Mouse (Mus musculus): ENCODE data around the gene Vps39.

Gene Vps39

GRCm38 (mm10) chr2:120352682-120353646, at the start of gene Vps39:
Vps39 (minus strand) TSS chr2:120353137.
- in situ Hi-C loops (cut with MboI, MseI), result no loop called here

GRCm38 (mm10) chr2:120397951-120398350, 45.0 kb upstream of the Vps39 start:
- in situ Hi-C loops (cut with MboI, MseI), result no loop called here

GRCm38 (mm10) chr2:120392406-120392805, 39.5 kb upstream of the Vps39 start:
- in situ Hi-C loops (cut with MboI, MseI), result no loop called here

- in situ Hi-C loops (cut with MboI, MseI), result no loop called here
Observed at GRCm38 (mm10) chr2:120390934-120391333, 38.0 kb upstream of the Vps39 start.

- in situ Hi-C loops (cut with MboI, MseI), result no loop called here
Observed at GRCm38 (mm10) chr2:120389376-120389775, 36.4 kb upstream of the Vps39 start.

- in situ Hi-C loops (cut with MboI, MseI), result no loop called here
Observed at GRCm38 (mm10) chr2:120387291-120387690, 34.4 kb upstream of the Vps39 start.

- in situ Hi-C loops (cut with MboI, MseI), result no loop called here
Observed at GRCm38 (mm10) chr2:120386264-120386663, 33.3 kb upstream of the Vps39 start.

- in situ Hi-C loops (cut with MboI, MseI), result no loop called here
Observed at GRCm38 (mm10) chr2:120373858-120374257, 20.9 kb upstream of the Vps39 start.

- in situ Hi-C loops (cut with MboI, MseI), result no loop called here
Observed at GRCm38 (mm10) chr2:120367416-120368207, 14.7 kb upstream of the Vps39 start.

GRCm38 (mm10) chr2:120366501-120366900, 13.6 kb upstream of the Vps39 start:
- in situ Hi-C loops (cut with MboI, MseI), result no loop called here

GRCm38 (mm10) chr2:120360425-120360824, 7.5 kb upstream of the Vps39 start:
- in situ Hi-C loops (cut with MboI, MseI), result no loop called here

GRCm38 (mm10) chr2:120351321-120351720, 1.6 kb downstream of the Vps39 start:
- in situ Hi-C loops (cut with MboI, MseI), result no loop called here

- in situ Hi-C loops (cut with MboI, MseI), result no loop called here
Observed at GRCm38 (mm10) chr2:120348120-120348519, 4.8 kb downstream of the Vps39 start.

- in situ Hi-C loops (cut with MboI, MseI), result no loop called here
Observed at GRCm38 (mm10) chr2:120341741-120342140, 11.2 kb downstream of the Vps39 start.

- in situ Hi-C loops (cut with MboI, MseI), result no loop called here
Observed at GRCm38 (mm10) chr2:120337886-120338285, 15.1 kb downstream of the Vps39 start.

GRCm38 (mm10) chr2:120331575-120331974, 21.4 kb downstream of the Vps39 start:
- in situ Hi-C loops (cut with MboI, MseI), result no loop called here

- in situ Hi-C loops (cut with MboI, MseI), result no loop called here
Observed at GRCm38 (mm10) chr2:120315077-120315476, 37.9 kb downstream of the Vps39 start.

- in situ Hi-C loops (cut with MboI, MseI), result no loop called here
Observed at GRCm38 (mm10) chr2:120314487-120314886, 38.5 kb downstream of the Vps39 start.

GRCm38 (mm10) chr2:120313976-120314375, 39.0 kb downstream of the Vps39 start, which contains the start of gene Pla2g4f:
Pla2g4f (minus strand) TSS chr2:120314165.
- in situ Hi-C loops (cut with MboI, MseI), result no loop called here

- in situ Hi-C loops (cut with MboI, MseI), result no loop called here
Observed at GRCm38 (mm10) chr2:120312276-120312825, 40.6 kb downstream of the Vps39 start.

GRCm38 (mm10) chr2:120304113-120304512, 48.8 kb downstream of the Vps39 start:
- in situ Hi-C loops (cut with MboI, MseI), result no loop called here

- in situ Hi-C loops (cut with MboI, MseI), result no loop called here
Observed at GRCm38 (mm10) chr2:120301076-120301475, 51.9 kb downstream of the Vps39 start.

All from T-helper 17 cell (primary cell).